Mouse (Mus musculus): ENCODE measurements around the gene Bach2. TPM values are rescaled to one million over a fixed set of nuclear protein-coding genes. Genes with fewer than 3 reads are reported as not detected.

Bach2 gene
- total RNA-seq, 2 experiments from 2014 or later = 4.7 to 6.4 TPM

DNA sequence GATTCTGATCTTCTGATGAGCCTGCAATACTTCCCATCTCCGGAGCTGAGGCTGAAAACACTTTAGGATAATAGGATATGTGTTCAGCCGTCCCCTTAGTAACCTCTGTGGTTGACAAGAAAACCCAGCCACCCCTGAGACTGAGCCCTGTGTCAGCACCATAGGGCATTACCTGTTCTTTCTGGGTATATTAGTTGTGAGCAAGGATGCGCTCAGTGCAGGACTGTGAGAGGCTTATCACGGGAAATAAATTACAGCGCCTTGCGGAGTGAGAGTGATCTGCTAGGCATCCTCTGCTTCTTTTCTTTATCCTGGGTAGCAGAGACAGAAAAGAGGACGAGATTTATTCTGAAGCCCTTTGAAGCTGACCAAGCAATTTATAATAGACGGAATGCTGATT, 129.7 kb downstream of the Bach2 start:
- intact Hi-C loops (cut with DNase I; ENCODE audit: low total_unique reads) = no loop called here
- no peak for DNase-seq

- intact Hi-C loops (cut with DNase I; ENCODE audit: low total_unique reads) = no loop called here
- DNase-seq = no peak
Observed at GRCm38 (mm10) chr4:32373085-32373484, 134.5 kb downstream of the Bach2 start.

GRCm38 (mm10) chr4:32373527-32373926, 134.9 kb downstream of the Bach2 start:
- no peak for DNase-seq
- intact Hi-C loops (cut with DNase I; ENCODE audit: low total_unique reads) = no loop called here

DNA sequence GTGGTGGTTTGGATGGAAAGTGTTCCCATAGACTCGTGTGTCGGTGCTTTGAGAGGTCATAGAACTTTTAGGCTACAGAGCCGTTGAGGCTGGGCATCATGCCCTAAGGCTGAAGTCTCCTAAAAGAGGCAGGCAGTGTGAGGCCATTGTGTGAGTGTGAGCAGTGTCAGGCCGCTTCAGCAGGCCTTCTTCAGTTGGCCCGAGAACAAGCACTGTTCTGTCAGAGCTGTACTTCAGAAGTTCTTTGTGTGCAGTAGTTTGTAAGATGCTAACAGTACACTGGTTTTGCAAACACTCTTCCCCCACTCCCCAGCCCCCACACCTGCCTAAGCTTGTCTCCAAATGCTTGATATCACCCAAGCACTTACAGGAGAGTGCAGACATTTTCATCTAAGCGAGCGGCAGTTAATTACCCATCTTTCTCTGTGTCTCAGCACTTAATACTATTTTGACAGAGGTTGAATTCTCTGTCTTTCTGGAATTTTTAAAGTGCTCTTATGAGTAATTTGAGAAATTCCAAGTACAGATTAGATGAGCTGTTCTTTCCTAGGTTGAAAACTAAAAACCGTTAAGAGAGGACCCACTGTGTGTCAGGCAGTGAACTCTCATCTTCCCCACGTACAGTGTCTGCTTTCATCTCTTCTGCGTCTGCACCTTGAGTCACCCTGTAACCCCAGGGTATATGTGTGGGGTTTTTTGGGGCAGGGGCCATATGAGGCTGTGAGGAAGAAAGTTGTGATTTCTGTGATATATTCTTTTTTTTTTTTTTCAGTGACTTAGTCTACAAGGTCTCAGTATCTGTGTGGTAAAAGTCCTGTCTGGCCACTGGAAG, 136.4 kb downstream of the Bach2 start:
- no peak for DNase-seq
- intact Hi-C loops (cut with DNase I; ENCODE audit: low total_unique reads) = no loop called here

DNA sequence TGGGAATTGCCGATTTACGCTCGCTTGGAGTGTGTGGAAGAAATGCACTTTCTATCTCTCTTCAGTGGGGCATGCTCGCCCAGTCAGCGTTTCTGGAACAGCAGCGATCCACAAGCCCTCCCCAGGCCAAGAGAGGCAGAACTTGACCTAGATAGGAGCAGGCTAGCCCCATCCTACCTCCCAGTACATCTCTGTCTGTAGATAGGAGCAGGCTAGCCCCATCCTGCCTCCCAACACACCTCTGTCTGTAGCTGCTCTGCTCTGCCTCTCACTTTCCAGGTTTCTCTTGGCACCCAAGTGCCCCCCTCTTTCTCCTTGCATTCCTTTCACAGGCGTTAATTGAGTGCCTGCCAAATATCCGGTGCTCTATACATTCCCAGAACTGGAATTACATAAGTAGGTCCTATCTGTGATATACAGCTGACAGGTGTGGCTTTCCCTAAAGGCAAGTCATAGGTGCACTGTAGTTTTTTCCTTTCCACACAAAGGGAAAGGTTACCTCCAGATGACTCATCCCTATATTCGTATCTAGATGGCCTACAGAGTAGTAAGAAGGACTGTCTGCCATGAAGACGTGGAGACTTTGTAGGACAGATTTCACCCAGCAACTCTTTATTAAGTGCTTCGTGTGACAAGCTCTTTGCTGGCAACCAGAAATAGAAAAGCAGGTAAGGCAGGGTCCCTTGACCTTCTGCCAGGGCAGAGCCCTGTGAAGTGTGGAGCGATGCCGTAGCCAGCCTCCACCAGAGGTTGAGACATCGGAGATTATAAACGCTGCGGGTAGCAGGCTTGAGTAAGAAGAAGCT, 137.3 kb downstream of the Bach2 start:
- intact Hi-C loops (cut with DNase I; ENCODE audit: low total_unique reads) = no loop called here
- DNase-seq = no peak

GRCm38 (mm10) chr4:32376527-32376948, 137.9 kb downstream of the Bach2 start:
- no peak for DNase-seq
- intact Hi-C loops (cut with DNase I; ENCODE audit: low total_unique reads) = no loop called here

DNA sequence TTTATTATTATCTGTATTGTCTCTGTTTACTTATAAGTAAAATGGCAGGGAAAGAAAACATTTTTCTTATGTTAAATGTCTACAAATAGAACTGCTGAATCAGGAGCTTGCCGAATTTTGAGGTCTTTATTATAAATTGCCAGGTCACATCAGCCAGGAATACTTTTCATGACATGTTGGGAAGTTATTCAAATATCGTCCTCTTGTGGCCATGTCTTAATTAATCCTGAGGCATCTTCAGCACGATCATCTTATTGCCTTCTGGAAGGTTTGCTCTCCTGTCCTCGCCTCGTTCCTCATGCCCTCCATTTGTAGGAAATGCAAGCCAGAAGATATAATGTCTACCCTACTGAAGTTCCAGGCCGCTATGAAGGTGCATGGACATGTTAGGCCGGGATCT, 140.5 kb downstream of the Bach2 start:
- DNase-seq = no peak
- intact Hi-C loops (cut with DNase I; ENCODE audit: low total_unique reads) = no loop called here

DNA sequence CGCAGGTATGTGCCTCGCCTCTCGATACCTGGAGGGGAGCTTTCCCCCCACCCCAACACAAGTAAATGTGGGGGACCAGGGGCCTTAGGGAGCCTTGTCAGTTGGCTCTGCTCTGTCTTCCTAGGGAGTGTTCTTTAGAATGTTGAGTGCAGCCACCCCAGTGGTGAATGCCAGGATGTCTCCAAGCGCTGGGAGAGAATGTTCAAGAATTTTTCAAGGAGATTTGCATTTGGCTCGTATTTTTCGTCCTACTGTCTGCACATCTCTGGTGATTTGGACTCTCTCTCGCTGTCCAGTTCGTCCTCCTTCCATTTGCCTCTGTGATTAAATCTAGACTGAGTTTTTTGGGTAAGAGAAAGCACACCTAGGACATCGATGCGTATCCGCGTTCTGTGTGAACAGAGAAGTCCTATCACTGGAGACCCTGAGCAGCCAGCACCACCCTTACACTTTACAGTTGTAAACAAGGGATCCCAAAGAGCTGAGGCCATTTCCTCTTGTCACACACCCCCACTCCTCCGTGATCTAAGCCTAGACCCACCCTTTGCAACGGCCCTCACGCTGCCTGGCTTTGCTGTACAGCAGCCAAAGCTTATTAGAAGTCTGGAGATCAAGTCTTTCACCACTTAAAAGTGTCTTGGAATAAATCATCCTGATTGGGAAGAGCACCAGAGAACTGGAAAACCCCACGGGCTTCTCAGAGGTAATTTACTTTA, 143.2 kb downstream of the Bach2 start:
- DNase-seq = no peak
- intact Hi-C loops (cut with DNase I; ENCODE audit: low total_unique reads) = no loop called here

DNA sequence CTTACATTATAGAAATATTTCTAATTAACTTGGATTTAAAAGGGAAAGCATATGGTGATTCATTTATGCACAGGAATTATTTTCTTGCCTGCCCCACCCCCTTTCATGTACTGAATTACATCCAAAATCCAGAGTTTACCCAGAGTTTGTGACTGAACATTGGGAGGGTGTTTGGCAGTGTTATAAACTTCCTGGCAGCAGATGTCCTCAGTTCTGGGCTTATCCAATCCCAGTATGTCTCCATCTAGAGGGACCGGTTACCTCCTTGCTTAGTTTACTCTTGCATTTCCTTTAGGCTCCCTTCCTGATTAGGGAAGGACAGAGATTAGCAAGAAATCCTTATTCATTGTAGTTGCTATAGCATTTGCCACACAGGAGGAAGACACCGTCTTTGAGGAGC, 146.5 kb downstream of the Bach2 start:
- DNase-seq = no peak
- intact Hi-C loops (cut with DNase I; ENCODE audit: low total_unique reads) = no loop called here

GRCm38 (mm10) chr4:32385623-32386022, 147.0 kb downstream of the Bach2 start:
- no peak for DNase-seq
- intact Hi-C loops (cut with DNase I; ENCODE audit: low total_unique reads) = no loop called here

- intact Hi-C loops (cut with DNase I; ENCODE audit: low total_unique reads) = no loop called here
- peak; percentile 46 for DNase-seq
Observed at GRCm38 (mm10) chr4:32386346-32386745, 147.7 kb downstream of the Bach2 start.

- no peak for DNase-seq
- intact Hi-C loops (cut with DNase I; ENCODE audit: low total_unique reads) = no loop called here
Observed at GRCm38 (mm10) chr4:32386931-32387330, 148.3 kb downstream of the Bach2 start.

GRCm38 (mm10) chr4:32387479-32388240, 149.1 kb downstream of the Bach2 start:
- intact Hi-C loops (cut with DNase I; ENCODE audit: low total_unique reads) = no loop called here
- DNase-seq = peak; percentile 31

- DNase-seq = no peak
- intact Hi-C loops (cut with DNase I; ENCODE audit: low total_unique reads) = no loop called here
Observed at GRCm38 (mm10) chr4:32388564-32388963, 150.0 kb downstream of the Bach2 start.

GRCm38 (mm10) chr4:32389107-32389800, 150.7 kb downstream of the Bach2 start:
- intact Hi-C loops (cut with DNase I; ENCODE audit: low total_unique reads) = no loop called here
- no peak for DNase-seq

GRCm38 (mm10) chr4:32391260-32391659, 152.7 kb downstream of the Bach2 start:
- no peak for DNase-seq
- intact Hi-C loops (cut with DNase I; ENCODE audit: low total_unique reads) = no loop called here

DNA sequence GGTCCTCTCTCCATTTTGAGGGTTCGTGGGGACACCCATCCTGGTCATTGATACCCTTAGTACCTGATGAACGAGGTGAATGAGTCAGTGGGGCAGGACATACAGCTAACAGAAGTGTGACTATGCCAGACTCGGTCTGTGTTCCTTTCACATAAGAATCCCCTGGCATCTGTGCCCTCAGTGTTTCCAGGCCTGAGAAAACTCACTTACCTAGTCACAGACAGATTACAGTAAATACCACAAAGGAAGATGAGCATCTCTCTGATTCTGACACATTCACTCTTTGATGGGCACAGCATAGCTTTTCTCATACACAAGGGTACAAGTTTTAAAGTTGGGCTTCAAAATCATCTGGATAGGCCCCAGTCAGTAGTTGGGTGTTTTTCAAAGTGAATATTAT, 154.6 kb downstream of the Bach2 start:
- intact Hi-C loops (cut with DNase I; ENCODE audit: low total_unique reads) = no loop called here
- DNase-seq = no peak

GRCm38 (mm10) chr4:32393951-32394350, 155.3 kb downstream of the Bach2 start:
- DNase-seq = no peak
- intact Hi-C loops (cut with DNase I; ENCODE audit: low total_unique reads) = no loop called here

GRCm38 (mm10) chr4:32394850-32395249, 156.2 kb downstream of the Bach2 start:
- no peak for DNase-seq
- intact Hi-C loops (cut with DNase I; ENCODE audit: low total_unique reads) = no loop called here
